Mouse (Mus musculus): ENCODE measurements around the gene Cdan1.

DNA sequence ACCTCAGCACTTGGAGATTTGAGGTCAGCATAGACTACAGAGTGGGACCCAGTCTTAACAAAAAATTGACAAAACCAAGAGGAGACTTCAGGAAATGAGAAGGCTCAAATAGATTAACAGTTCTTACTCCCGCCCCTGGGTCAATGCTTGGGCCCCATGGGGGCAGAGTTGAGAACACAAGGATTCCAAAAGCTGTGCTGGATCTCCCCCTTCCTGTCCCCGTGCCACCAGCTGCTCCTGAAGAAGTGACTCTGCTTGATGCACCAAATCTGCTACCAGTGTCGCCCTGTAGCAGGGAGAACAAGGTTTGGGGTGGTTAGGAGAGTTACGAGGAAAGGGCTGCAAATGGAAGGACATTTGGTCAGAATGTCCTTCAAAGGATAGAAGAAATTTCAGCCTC lies 126.3 kb downstream of the Cdan1 start:
- TF ChIP-seq CTCF (IDR thresholded peaks at IDR 0.05; ENCODE audit: low read depth, low read length): no peak
- TF ChIP-seq POLR2A (IDR thresholded peaks at IDR 0.05; ENCODE audit: insufficient read depth, low read length): no peak
